ENCODE assay signal across 10 mouse cellular contexts in the genomic region with DNA sequence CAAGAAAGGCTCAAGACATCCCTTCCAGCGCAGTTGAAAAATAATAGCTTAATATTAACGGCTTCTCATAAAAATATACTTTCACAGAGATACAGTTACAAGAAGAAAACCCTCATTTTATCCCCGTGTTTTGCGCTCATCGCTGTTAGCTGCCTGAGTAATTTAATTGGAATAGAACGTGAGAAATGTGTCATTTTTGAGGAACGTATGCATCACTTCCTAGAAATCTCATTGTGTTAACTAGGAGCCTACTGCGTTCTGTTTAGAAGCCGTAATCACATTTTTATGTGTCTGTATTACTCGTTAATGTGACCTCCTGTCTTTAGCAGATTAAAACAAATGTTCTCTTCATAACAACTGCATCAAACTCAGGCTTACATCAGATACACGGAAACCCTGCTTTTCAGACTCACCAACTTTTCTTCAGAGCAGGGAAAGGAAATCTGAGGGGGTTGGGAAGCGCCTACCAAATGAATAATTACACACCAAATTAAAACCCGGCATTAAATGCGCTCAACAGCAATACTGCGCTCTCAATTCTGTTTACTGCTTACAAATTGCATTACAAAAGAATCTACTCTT. TPM values are rescaled to one million over a fixed set of nuclear protein-coding genes. Genes with fewer than 3 reads are reported as not detected.
DNase-seq lines count a peak whose midpoint lies in the region; ATAC-seq and TF ChIP-seq lines count a peak whose summit lies in the region.
"Had no signal": no experiment of that assay in that cellular context is flagged by ENCODE, and none has a peak within 500 bp of the region (broad histone marks: within the 10 kb centered on the region; RNA-seq: fewer than 3 reads in every experiment).

No protein-coding gene starts in this region.

- no peak for TF ChIP-seq CTCF in stomach, postnatal 0 days (IDR thresholded peaks at IDR 0.05; ENCODE audit: low read depth)

- 4% methylated on average over 15 of the region's 15 CpGs for WGBS in heart, embryonic 10.5 days
- 6% methylated on average over 15 of the region's 15 CpGs for WGBS in stomach, embryonic 14.5 days
- WGBS in stomach, postnatal 0 days: 10% methylated on average over 15 of the region's 15 CpGs
- WGBS in limb, embryonic 13.5 days: 3% methylated on average over 15 of the region's 15 CpGs

- peak overlapping the region; percentile 0; the same call in 1 of the 2 replicates for H3K4me2 ChIP-seq in stomach, embryonic 14.5 days (replicated peaks; ENCODE audit: low read depth, low read length)
- no peak overlapping the region for H3K4me2 ChIP-seq in stomach, postnatal 0 days (replicated peaks; ENCODE audit: low read depth)
- peak overlapping the region; percentile 57 for H3K4me2 ChIP-seq in limb, embryonic 13.5 days (replicated peaks)

- intact Hi-C loops in heart, postnatal 36 days (cut with DNase I): loop anchor here (10.0 kb wide), 2 partner anchors 418 to 708 kb away; no protein-coding TSS in a partner anchor

- H3K27ac ChIP-seq in heart, embryonic 10.5 days: no peak overlapping the region
- no peak overlapping the region for H3K27ac ChIP-seq in stomach, embryonic 14.5 days (ENCODE audit: low read length)
- H3K27ac ChIP-seq in stomach, postnatal 0 days (replicated peaks): no peak overlapping the region
- no peak overlapping the region for H3K27ac ChIP-seq in limb, embryonic 13.5 days
- H3K27ac ChIP-seq: liver, embryonic 14.5 days had no signal

- H3K9ac ChIP-seq in stomach, embryonic 14.5 days (replicated peaks; ENCODE audit: low read depth, low read length): no peak overlapping the region
- no peak overlapping the region for H3K9ac ChIP-seq in stomach, postnatal 0 days (ENCODE audit: low read length)
- no peak overlapping the region for H3K9ac ChIP-seq in limb, embryonic 13.5 days
- H3K9ac ChIP-seq: liver, embryonic 14.5 days had no signal

- TF ChIP-seq EP300 in stomach, postnatal 0 days (optimal IDR thresholded peaks at IDR 0.05): no peak

- peak overlapping the region; percentile 62 for H3K4me3 ChIP-seq in heart, embryonic 10.5 days
- no peak overlapping the region for H3K4me3 ChIP-seq in stomach, embryonic 14.5 days (ENCODE audit: low read depth, low read length)
- no peak overlapping the region for H3K4me3 ChIP-seq in stomach, postnatal 0 days (ENCODE audit: low read depth, low read length)
- peak overlapping the region; percentile 32 for H3K4me3 ChIP-seq in limb, embryonic 13.5 days

- no peaks in the 10 kb centered on the region for H3K9me3 ChIP-seq in heart, embryonic 10.5 days
- H3K9me3 ChIP-seq in stomach, embryonic 14.5 days (ENCODE audit: control insufficient read depth, low read depth, low read length): no peaks in the 10 kb centered on the region
- no peaks in the 10 kb centered on the region for H3K9me3 ChIP-seq in stomach, postnatal 0 days (ENCODE audit: control insufficient read depth, low read length)
- no peaks in the 10 kb centered on the region for H3K9me3 ChIP-seq in limb, embryonic 13.5 days

- H3K36me3 ChIP-seq in heart, embryonic 10.5 days: no peaks in the 10 kb centered on the region
- no peaks in the 10 kb centered on the region for H3K36me3 ChIP-seq in stomach, embryonic 14.5 days (ENCODE audit: control insufficient read depth, insufficient read depth, low read length)
- H3K36me3 ChIP-seq in stomach, postnatal 0 days (ENCODE audit: control insufficient read depth, insufficient read depth, low read length): no peaks in the 10 kb centered on the region
- H3K36me3 ChIP-seq in limb, embryonic 13.5 days: no peaks in the 10 kb centered on the region

- no peak for ATAC-seq in stomach, embryonic 14.5 days (ENCODE audit: insufficient number of reproducible peaks, insufficient read depth, low FRiP score, low read depth)
- ATAC-seq in stomach, postnatal 0 days (ENCODE audit: low FRiP score, low TSS enrichment): no peak
- no peak for ATAC-seq in limb, embryonic 13.5 days (ENCODE audit: low FRiP score, low read depth)

- H3K27me3 ChIP-seq in heart, embryonic 10.5 days (ENCODE audit: insufficient read depth, poor library complexity, severe bottlenecking): peaks cover 85% of the 10 kb centered on the region
- H3K27me3 ChIP-seq in stomach, embryonic 14.5 days (ENCODE audit: control insufficient read depth, insufficient read depth, low read length): peaks cover 41% of the 10 kb centered on the region
- peaks cover 8% of the 10 kb centered on the region for H3K27me3 ChIP-seq in stomach, postnatal 0 days (ENCODE audit: control insufficient read depth, insufficient read depth, low read length)
- H3K27me3 ChIP-seq in limb, embryonic 13.5 days: peaks cover 95% of the 10 kb centered on the region

- H3K4me1 ChIP-seq in heart, embryonic 10.5 days: peaks cover 21% of the 10 kb centered on the region
- H3K4me1 ChIP-seq in stomach, embryonic 14.5 days (ENCODE audit: control insufficient read depth, insufficient read depth, low read length): no peaks in the 10 kb centered on the region
- 0 out of 2 replicates have a peak, but pooled peaks cover 2% of the 10 kb centered on the region for H3K4me1 ChIP-seq in stomach, postnatal 0 days (replicated peaks; ENCODE audit: control insufficient read depth, insufficient read depth)
- H3K4me1 ChIP-seq in limb, embryonic 13.5 days: peaks cover 26% of the 10 kb centered on the region

- DNase-seq in heart, embryonic 10.5 days (ENCODE audit: low spot score): no peak
- DNase-seq in heart, postnatal 36 days: no peak
- no peak for DNase-seq in stomach, postnatal 0 days (ENCODE audit: low spot score)
- no peak for DNase-seq in layer of hippocampus, adult 9-11 months
- no peak for DNase-seq in kidney, postnatal 36 days
- DNase-seq in yolk sac, embryonic 10.5 days (ENCODE audit: low spot score): no peak

RNA-seq across cellular contexts. Expression of a gene that starts 11.5 kb away (rescaled TPM):
- 0.94 and 1.9 TPM in 2 replicates for polyA plus RNA-seq in heart, embryonic 10.5 days (2016; fragmentation: Nextera tagmentation; extraction: Ambion mirVana)
- total RNA-seq in heart, postnatal 36 days (2021): not detected
- polyA plus RNA-seq in stomach, embryonic 14.5 days (2014; fragmentation: Nextera tagmentation; extraction: Ambion mirVana): 0.35 TPM in 1 of 2 replicates, not detected in the other
- polyA plus RNA-seq in stomach, postnatal 0 days (2015; fragmentation: Nextera tagmentation; extraction: Ambion mirVana): not detected in 2 replicates
- polyA plus RNA-seq in limb, embryonic 13.5 days (2015; fragmentation: Nextera tagmentation; extraction: Ambion mirVana): 0.11 and 0.31 TPM in 2 replicates
- polyA plus RNA-seq: testis, adult 2 months had no signal

Comparison
In these comparisons a context has a peak if more than half of its experiments do, and no peak if none do; other contexts are left out.
1. H3K4me3 ChIP-seq: peak in heart, embryonic 10.5 days (single experiment) and limb, embryonic 13.5 days (single experiment); none in stomach, embryonic 14.5 days (single experiment) and stomach, postnatal 0 days (single experiment).